Mouse (Mus musculus) monocyte, adult 2 months (primary cell): ENCODE measurements around the gene Alg13.

Experiments used
- DNase-seq, 2 experiments: peaks; one replicate each; pipeline ENCODE4 v3.0.0; 2022; ENCODE audit warnings: low spot score in 2 of 2, low read depth in 1 of 2

Gene Alg13

GRCm38 (mm10) chrX:144317548-144318163 lies at the start of gene Alg13:
TSS of gene Alg13 (plus strand) at chrX:144317804.
- peak in 1 of 2 experiments; percentile 23 for DNase-seq

GRCm38 (mm10) chrX:144268606-144269005 lies 49.0 kb upstream of the Alg13 start:
- DNase-seq = no peak

DNA sequence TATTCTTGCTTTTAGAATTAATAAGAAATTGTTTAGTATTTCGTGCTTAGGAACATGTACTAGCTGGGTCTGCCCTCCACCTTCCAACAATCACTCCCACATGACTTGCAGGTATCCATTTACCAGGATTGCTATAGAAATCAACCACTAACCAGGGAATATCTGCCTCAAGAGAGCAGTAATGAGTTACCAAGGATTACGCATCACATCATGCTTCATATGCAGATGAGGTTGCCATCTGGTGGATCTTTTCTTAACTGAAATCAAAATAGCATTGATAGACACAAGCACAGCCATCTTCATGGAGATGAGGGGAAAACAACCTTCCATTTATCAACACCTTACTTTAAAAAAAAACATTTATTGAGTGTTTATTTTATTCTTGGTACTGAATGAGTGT lies 16.1 kb upstream of the Alg13 start:
- no peak for DNase-seq

GRCm38 (mm10) chrX:144305659-144306058 lies 11.9 kb upstream of the Alg13 start:
- no peak for DNase-seq

DNA sequence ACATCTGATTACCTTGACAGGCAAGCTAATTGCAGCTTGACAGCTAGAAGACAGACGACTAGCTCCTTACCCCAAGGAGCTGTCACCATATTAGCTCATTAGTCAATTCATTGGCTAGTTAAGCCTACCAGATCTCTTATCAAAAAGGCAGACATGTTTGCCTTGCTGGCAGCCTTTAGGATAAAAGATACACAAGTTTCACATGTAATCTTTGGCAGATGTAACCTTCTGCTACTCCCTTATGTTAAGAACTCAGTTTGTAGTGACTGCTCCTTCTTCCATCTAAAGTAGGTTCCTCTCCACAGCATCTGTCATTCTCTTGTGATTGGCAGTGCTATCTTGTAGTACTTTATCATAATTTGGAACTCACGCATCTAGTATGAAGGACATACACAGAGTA lies 3.6 kb upstream of the Alg13 start:
- DNase-seq = no peak

DNA sequence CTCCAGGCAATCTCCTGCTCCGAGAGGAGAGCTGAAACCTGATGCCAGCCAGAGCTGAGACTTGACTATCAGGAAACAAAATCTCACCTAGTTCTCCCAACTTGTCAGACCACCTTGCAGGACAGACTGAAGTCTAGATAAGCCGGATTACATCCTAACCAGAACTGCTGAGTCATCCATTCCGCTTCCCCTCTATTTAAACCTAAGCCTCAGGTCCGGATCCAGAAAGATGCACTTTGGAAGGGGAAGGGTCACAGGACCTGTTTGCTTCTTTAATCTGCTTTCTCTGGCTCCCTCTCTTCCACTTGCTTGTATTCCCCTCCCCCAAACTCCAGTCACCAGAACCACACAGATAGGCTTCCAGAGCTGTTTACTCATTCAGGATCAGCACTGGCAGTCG lies 2.6 kb upstream of the Alg13 start:
- no peak for DNase-seq

DNA sequence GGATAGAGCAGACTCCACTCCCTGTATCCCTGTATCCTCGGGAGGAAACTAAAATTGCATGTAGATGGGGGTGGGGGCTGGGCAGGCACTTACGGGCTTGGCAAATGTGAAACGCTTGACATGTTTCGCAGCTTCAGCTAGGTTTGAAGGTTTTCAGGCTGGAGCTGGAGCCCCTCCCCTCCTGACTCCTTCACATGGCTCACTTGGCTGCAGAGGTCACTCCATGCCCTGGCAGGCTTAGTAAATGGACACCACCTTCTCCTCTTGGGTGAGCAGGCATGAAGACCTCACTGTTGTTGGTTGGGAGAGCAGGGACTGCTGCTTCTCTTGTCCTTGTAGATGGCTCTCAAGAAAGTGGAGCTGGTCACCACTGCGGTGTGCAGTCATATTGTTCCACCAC lies 1.6 kb upstream of the Alg13 start:
- DNase-seq = no peak

DNA sequence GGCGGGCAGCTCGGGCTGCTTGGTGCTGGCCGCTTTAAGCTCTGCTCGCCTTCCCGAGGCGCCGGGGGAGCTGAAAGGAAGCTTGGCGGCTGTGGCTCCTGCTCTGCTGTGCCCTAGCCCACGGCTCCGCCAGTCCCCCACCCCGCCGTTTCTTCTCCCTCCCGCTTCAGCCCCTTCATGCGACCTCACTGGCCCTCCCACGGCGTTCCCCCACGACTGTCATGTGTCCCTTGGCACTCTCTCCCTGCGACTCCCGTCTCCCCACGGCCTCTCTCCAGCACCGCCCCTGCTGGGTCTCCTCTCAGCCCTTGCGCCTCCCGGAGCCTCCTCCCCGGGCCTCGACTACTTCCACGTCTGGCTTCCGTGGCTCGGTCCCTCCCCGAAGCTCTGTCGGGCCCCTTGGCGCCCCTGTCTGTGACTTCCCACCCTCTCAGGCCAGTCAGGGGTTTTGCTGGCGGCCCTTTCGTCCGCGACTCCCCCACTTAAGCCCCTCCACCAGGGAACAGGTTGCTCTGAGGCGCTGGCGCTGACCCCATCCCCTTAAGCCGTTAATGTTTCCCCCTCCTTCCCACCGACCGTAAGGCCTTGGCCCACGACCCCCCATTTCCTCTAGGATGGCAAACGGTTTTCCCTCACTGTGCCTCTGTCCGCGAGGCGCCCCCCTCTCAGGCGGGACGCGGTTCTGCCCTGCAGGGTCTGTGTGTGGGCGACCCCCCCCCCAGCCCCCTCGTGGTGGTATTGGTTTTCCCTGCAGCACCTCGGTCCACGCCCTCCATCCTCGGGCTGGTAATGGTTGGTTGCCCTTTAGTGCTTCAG lies 768 bp downstream of the Alg13 start:
- DNase-seq = no peak

DNA sequence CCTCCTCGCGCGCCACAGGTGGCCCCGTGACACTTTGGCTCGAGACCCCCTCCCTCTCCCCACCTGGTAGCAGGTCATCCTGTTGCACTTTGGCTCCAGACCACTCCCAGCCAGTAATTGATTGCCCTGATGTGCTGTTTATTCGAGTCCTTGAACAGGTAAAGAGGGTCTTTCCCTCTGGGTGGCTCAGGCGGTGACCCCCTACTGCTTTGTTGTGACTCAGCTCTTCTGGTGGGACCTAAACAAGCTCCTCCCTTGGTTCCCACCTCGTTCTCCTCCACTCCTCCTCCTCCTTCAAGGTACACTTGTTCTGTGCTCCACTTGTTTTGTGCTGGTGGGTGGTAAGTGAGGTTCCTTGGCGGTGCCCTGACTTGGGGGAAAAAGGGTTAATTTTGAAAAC lies 1.8 kb downstream of the Alg13 start:
- no peak for DNase-seq

- DNase-seq = no peak
Observed at GRCm38 (mm10) chrX:144325375-144325774, 7.8 kb downstream of the Alg13 start.

DNA sequence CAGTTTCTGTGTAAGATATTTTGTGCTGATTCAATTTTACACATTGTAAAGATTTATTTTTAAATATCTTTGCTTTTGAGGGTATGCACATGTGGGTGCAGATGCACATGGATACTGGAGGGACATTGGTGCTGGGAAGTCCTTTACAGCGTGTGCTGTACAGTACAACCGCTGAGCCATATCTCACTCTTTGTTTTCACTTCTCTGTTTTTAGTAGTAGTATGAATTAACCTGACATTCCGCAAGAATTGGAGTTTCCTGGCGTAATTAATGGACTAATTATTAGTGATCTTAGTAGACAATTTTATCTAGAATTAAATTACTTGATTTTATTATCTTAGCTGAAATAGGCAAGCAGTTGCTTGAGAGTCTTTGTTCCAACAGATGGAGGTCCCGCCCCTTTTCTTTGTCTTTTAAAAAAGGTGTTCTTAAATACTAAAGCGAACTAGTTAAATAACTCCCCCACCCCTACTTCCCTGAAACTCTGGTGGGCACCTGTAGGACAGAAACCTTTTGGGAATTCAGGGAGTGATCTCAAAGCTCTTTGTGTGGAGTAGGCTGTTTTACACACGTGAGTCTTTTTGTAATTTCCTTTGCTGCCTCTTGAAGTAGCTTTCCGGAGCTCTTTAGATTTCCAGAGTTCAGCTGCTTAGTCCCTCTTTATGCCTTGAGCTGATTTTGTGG lies 17.9 kb downstream of the Alg13 start:
- DNase-seq = no peak

GRCm38 (mm10) chrX:144337938-144338337 lies 20.3 kb downstream of the Alg13 start:
- no peak for DNase-seq

GRCm38 (mm10) chrX:144338355-144338754 lies 20.8 kb downstream of the Alg13 start:
- no peak for DNase-seq

DNA sequence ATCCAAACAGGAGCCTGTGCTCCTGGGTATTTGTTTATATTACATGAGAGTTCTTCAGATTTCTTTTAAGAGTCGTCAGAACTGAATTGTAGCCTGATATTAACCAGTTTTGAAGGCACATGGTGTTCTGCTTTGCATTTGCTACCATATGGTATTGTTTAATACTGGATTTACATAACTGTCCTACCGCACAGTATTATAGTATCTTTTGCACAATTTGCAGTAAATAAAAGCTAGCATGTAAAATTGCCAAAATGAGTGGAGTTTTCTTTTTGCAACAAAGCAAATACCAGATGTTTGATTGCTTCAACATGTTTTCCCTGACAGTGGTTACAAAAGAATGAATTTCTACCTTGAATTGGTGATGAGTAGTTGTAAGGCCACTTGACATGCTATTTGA lies 56.6 kb downstream of the Alg13 start:
- no peak for DNase-seq

- DNase-seq = peak in 1 of 2 experiments; percentile 2
Observed at GRCm38 (mm10) chrX:144403526-144403925, 85.9 kb downstream of the Alg13 start.

- DNase-seq = no peak
Observed at GRCm38 (mm10) chrX:144408036-144408435, 90.4 kb downstream of the Alg13 start.

DNA sequence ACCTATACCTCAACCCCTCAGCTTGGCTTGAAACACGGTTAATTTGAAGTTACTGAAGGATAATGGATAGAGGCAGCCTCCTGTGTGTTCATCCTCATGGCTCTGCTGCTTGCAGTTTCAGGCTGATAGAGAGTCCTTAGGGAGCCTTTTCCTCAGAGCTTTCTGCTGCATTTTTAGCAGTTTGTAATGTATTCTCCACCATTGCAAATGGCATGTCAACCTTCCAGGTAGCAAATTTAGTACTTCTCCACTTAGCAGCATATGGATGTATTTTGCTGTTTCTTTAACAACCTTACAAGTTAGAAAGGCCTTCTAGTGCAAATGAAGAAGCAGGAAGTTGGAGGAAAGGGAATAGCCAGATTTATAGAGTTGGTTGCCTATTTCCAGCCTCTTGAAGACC lies 102.7 kb downstream of the Alg13 start:
- no peak for DNase-seq

DNA sequence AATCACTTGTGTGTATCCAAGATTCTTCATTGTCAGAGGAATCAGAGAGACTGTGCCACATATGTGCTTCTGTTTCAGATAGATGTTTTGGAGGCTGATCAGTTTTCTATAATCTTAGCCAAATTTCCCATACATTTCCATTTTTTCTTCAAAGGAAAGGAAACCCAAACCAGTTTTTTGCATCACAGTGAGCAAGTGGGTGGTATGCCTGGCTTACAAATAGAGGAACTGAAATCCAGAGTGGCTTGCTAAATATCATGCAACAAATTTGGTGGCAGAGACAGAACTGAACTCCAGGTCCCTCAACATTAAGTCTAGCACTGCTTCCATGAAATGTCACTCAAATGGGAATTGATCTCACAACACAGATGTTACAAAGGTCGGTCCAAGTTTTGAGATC lies 103.5 kb downstream of the Alg13 start:
- no peak for DNase-seq

DNA sequence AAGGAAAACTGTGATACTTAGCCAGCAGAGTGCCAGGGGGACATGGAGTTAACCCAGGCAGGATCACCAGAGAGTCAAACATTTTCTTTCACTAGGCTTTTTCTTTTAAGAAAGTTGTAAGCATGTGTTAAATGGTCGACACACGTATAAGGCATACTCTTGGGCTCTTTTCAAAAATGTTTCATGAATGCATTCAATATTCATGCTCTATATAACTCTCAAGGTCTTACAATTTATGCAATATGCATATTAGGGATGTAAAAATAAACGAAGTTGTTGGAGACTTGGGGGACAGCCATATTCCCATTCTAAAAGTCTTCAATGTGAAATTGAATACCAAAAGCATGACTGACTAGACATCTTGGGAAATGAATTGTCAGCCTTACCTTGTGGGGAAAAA lies 106.2 kb downstream of the Alg13 start:
- DNase-seq = no peak
